Mouse (Mus musculus): ENCODE measurements around the gene Kdm3a.

GRCm38 (mm10) chr6:71555507-71555951 is 77.3 kb downstream of the Kdm3a start:
- no peak for TF ChIP-seq GATA1 (IDR thresholded peaks at IDR 0.05; ENCODE audit: borderline replicate concordance, low read length)
- TF ChIP-seq FLI1 (IDR thresholded peaks at IDR 0.05; ENCODE audit: low read length) = no peak
